Mouse (Mus musculus) ES-Bruce4 (cell line): ENCODE results near the gene Cpsf6.

Experiments
- CTCF ChIP-seq: IDR thresholded peaks from one replicate; pipeline ENCODE4 v1.8.1; 2011; ENCODE audit warnings: low read depth, low read length
- EP300 ChIP-seq: IDR thresholded peaks from 2 replicates; pipeline ENCODE4 v1.6.1; 2011; ENCODE audit warnings: low read depth, low read length; ENCODE audit not compliant: insufficient read depth
- POLR2A ChIP-seq: IDR thresholded peaks from one replicate; pipeline ENCODE4 v1.8.1; 2011; ENCODE audit warnings: low read length; ENCODE audit not compliant: insufficient read depth

DNA sequence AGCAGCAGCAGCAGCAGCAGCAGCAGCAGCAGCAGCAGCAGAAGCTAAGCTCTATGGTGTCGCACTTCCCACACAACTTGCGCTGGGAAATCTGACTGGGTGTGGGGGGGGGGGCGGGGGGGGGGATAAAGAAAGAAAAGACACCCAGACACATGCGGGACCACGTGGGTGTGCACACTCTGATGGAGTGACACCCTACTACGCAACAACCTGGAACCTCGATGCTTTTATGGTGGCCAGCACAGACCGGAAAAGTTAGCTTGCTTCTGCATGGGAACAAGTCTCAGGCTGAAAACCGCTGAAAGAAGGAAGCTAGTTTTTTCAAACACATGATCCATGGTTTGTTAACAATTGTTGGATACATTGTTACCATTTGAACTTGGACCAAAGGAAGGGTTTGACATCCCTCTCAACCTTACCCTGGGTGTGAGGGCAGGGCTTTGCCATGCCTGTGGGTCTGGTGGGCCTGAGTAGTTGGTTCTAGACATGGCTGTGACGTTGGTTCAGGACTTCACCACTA is 17.4 kb upstream of the Cpsf6 start:
- TF ChIP-seq CTCF (no peak), EP300 (no peak), POLR2A (no peak)
